Mouse (Mus musculus) CH12F3 (cell line): Measurements from ENCODE around the gene Tcte2.

ENCODE experiments used
- in situ Hi-C: fragments of 300-500 bp; cut with MboI; formaldehyde crosslinking; loops from 2 replicates; pipeline ENCODE4 v1.14.3; 2020; ENCODE audit warnings: low sequenced_read_pairs

Gene Tcte2

GRCm38 (mm10) chr17:13746330-13746729 lies 15.3 kb downstream of the Tcte2 start:
- in situ Hi-C loops, result no loop called here

GRCm38 (mm10) chr17:13745373-13745772 lies 16.3 kb downstream of the Tcte2 start:
- in situ Hi-C loops, result no loop called here

DNA sequence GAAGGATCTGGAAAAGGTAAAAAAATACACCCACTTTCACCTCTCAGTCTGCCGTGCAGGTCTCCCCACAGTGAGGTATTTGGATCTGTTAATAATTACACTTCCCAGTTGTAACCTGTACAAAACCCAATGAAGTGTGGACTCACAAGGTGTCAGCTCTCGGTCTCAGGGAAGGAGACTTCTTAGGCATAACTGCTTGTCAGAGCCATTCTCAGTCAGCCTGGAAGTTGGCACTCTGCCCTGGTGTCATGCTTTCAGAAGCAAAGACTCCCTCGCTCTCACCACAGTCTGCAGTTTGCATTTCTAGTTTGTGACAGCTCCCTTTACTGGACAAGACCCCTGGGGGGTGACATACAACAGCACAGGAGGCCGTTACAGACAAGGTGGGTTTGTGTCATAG lies 16.8 kb downstream of the Tcte2 start:
- in situ Hi-C loops, result no loop called here

GRCm38 (mm10) chr17:13744219-13744618 lies 17.4 kb downstream of the Tcte2 start:
- in situ Hi-C loops, result no loop called here

- in situ Hi-C loops, result no loop called here
Measured at GRCm38 (mm10) chr17:13743709-13744079, 17.9 kb downstream of the Tcte2 start.

GRCm38 (mm10) chr17:13742941-13743708 lies 18.5 kb downstream of the Tcte2 start:
- in situ Hi-C loops, result no loop called here

DNA sequence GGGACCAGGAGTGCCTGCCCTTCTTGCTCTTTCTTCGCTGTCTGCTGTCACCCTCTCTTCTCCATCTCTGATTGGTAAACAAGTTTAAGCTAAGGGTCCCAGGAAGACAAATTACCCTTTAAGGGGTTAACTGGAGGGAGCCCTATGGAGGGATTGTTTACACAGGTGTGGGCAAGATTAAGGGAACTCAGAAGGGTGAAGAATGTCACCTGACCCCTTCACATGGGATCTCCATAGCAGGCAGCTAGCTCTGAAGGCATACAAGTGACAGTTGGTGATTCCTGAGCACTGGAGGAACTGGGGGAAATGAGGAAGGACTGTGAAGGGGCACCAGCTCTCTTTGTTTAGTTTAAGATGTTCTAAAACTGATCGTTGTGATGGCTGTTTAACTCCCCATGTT lies 19.3 kb downstream of the Tcte2 start:
- in situ Hi-C loops, result no loop called here

GRCm38 (mm10) chr17:13741611-13742010 lies 20.0 kb downstream of the Tcte2 start:
- in situ Hi-C loops, result no loop called here

- in situ Hi-C loops, result no loop called here
Measured at GRCm38 (mm10) chr17:13740796-13741195, 20.8 kb downstream of the Tcte2 start.

DNA sequence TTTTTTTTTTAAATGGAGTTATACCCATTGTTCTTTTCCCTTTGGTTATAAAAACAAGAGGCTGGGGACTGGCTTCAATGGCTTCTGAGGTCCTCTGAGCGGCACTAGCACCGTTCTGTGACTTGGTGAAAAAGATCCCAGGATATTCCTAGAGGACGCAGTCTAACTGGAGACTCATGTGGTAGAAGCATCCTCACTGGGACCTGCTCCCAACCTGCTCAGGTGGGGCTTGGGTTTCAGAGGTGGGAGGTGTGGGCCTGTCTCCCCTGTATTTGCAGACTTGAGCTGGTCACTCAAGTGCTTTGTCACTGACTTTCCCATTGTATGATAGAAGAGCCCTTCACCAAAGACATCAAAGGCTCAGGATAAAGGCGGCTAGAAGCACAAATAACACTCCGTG lies 21.6 kb downstream of the Tcte2 start:
- in situ Hi-C loops, result no loop called here

DNA sequence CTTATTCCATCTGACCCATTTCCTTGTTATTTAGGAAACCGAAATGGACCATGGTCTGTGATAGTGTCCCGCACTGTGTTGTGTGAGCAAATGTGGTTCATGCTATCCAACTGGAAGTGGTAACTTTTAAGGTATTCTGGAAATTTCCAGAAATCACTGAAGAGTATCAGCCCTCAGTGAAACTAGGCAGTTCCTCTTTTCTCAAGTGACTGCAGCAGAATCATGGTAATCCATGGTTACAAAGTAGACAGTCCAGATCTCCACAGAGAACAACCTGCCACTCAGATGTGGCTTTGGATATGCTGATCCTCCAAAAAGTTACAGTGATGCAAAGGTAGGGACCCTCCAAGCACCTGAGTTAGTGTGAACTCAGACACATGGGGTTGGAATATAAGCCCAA lies 22.7 kb downstream of the Tcte2 start:
- in situ Hi-C loops, result no loop called here

GRCm38 (mm10) chr17:13738121-13738776 lies 23.4 kb downstream of the Tcte2 start:
- in situ Hi-C loops, result no loop called here

DNA sequence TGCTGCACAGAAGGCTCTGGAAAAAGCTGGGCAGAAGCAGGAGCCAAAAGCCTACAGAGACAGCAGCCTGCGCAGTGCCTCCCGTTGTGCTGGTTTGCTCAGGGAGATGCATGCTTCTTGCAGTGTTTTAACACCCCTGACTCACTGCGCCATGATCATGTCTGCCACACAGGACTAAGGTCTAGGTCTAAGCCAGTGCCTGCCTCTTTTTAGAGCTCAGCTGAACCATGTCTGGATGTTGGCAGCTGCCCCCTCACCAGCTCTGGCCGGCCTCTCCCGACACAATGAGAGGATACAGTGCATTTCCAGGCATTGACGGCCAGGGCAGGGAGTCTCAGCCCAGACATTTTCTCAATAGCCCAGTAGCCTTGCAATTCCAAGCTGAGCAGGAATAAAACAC lies 24.3 kb downstream of the Tcte2 start:
- in situ Hi-C loops, result no loop called here

GRCm38 (mm10) chr17:13735803-13736282 lies 25.8 kb downstream of the Tcte2 start:
- in situ Hi-C loops, result no loop called here

DNA sequence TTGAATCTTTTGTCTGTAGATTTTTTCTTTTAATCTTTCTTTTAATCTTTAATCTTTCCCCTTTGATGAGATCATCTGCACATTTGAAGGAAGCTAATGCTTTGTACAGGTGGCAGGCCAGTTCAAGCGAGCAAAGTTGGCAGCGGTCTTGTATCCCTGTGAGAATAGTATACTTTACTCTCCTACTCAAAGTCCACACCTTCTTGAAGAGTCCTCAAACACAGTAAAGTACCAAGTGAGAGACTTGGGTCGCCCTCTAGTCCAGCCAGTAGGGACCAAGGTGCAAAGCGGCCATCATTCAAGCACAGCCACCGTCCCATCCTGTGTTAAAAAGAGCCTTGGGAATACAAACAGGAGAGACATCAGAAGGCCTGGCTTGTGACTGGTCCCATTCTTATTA lies 26.6 kb downstream of the Tcte2 start:
- in situ Hi-C loops, result no loop called here

DNA sequence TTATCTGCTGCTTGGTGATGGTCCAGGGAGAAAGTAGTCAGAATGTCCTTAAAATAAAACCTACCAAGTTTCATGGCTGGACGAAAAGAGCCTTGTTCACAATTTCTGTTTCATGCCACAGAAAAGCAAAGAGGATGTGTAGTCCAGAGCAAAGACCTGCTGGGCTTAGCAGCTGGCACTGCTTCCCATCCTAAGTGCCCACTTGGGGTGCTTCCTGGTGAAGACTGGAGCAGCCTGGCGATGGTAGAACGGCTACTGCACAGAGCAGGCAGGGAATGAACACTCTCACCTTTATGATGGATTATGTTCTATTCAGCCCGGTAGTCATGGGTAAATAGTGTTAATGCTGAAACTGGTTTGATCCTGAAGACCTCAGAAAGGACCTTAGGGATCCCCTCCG lies 27.7 kb downstream of the Tcte2 start:
- in situ Hi-C loops, result no loop called here

- in situ Hi-C loops, result no loop called here
Measured at GRCm38 (mm10) chr17:13732685-13733084, 28.9 kb downstream of the Tcte2 start.

GRCm38 (mm10) chr17:13731727-13732112 lies 29.9 kb downstream of the Tcte2 start:
- in situ Hi-C loops, result no loop called here

DNA sequence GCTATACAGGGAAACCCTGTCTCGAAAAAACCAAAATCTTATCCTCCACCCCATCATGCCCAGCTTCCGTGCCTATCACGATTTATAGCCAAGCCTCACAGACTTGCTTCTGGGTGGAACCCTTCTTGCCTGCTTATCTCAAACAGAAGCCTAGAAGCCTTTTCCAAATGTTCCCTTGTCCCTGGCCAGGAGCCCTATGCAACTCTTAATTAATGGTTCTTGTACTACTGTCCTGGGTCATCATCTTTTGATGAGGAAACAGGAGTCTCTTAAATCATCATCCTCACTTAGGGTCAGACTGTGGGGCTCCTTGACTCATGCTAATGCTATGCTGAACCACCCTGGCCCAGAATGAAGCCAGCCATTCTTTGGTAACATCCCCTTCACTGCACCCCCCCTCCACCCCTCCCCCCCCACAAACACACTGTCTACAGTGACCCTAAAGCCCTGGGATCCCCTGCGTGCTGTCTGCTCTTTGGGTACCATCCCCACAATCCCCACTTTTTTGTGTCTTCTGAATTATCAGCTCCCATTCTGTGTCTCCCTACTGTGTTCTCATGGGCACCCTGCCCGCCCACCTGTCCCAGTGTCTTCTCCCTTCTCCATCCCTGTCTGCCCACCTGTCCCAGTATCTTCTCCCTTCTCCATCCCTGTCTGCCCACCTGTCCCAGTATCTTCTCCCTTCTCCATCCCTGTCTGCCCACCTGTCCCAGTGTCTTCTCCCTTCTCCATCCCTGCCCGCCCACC lies 30.5 kb downstream of the Tcte2 start:
- in situ Hi-C loops, result no loop called here

- in situ Hi-C loops, result no loop called here
Measured at GRCm38 (mm10) chr17:13726832-13727355, 34.7 kb downstream of the Tcte2 start.

DNA sequence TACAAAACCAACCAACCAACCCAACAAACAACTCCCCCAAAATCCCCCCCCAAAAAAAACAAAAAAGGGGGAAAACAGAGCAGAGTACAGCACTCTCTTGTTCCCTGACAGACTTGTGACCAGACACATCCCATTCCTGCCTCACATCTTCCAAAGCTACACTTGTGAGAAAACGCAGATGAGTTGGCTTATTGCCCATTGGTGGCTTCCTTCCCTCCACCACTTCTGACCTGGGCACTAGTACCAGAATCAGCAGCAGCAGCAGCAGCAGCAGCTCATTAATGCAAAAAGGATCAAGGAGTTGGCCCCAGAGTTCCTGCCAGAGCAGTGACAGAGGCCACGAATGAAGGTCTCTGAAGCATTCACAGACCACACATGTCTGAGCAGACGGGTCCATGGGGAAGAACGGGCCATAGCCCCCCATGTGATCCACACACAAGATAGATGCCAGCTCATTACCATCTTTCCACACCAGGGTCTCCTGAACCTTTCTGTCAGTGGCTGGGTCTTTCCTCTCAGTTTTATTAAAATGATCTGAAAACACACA lies 36.5 kb downstream of the Tcte2 start:
- in situ Hi-C loops, result no loop called here
